Mouse (Mus musculus) forebrain, embryonic 14.5 days (tissue): ENCODE measurements around the gene Rhebl1. TPM values are rescaled to one million over a fixed set of nuclear protein-coding genes. Genes with fewer than 3 reads are reported as not detected.

Source experiments
- polyA plus RNA-seq: library from polyadenylated mRNA; unstranded; fragments of >200 nt; fragmentation: Nextera tagmentation; extraction: Ambion mirVana; gene quantifications from 2 replicates; pipeline ENCODE4 v1.2.1, GENCODE M21; 2014

The Rhebl1 gene
- polyA plus RNA-seq, 1 experiment from 2014 or later = 30.3 TPM

Other genes with a start within 250 kb of the Rhebl1 start
- gene Ddx23, start 231.6 kb downstream of the Rhebl1 start, polyA plus RNA-seq = 18.2 and 24.3 TPM in 2 replicates
- 6.3 and 6.8 TPM in 2 replicates for gene Rnd1, start 217.1 kb downstream of the Rhebl1 start, polyA plus RNA-seq
- 3.2 and 3.3 TPM in 2 replicates for gene Ccdc65, start 186.3 kb downstream of the Rhebl1 start, polyA plus RNA-seq
- 2.6 and 3.8 TPM in 2 replicates for gene Fkbp11, start 166.3 kb downstream of the Rhebl1 start, polyA plus RNA-seq
- 31.7 and 41.4 TPM in 2 replicates for gene Arf3, start 131.3 kb downstream of the Rhebl1 start, polyA plus RNA-seq
- gene Wnt10b, start 116.4 kb downstream of the Rhebl1 start, polyA plus RNA-seq = not detected in 2 replicates
- gene Wnt1, start 104.7 kb downstream of the Rhebl1 start, polyA plus RNA-seq = 0.56 TPM in 1 of 2 replicates, not detected in the other
- gene Ddn, start 85.0 kb downstream of the Rhebl1 start, polyA plus RNA-seq = 0.33 and 0.57 TPM in 2 replicates
- gene Prkag1, start 63.0 kb downstream of the Rhebl1 start, polyA plus RNA-seq = 82.1 and 87.3 TPM in 2 replicates
- gene Kmt2d, start 23.3 kb downstream of the Rhebl1 start, polyA plus RNA-seq = 8.0 and 12.2 TPM in 2 replicates
- 0.18 and 0.36 TPM in 2 replicates for gene Dhh, start 4.0 kb upstream of the Rhebl1 start, polyA plus RNA-seq
- gene Lmbr1l, start 23.7 kb upstream of the Rhebl1 start, polyA plus RNA-seq = 10.9 TPM in 2 replicates
- gene Tuba1b, start 40.0 kb upstream of the Rhebl1 start, polyA plus RNA-seq = 1,499 and 1,719 TPM in 2 replicates
- not detected in 2 replicates for gene Gm49450, start 59.0 kb upstream of the Rhebl1 start, polyA plus RNA-seq
- gene Tuba1a, start 59.2 kb upstream of the Rhebl1 start, polyA plus RNA-seq = 18,182 and 18,289 TPM in 2 replicates
- gene Tuba1c, start 135.4 kb upstream of the Rhebl1 start, polyA plus RNA-seq = 56.7 and 93.1 TPM in 2 replicates
- 0.84 and 1.0 TPM in 2 replicates for gene Prph, start 160.6 kb upstream of the Rhebl1 start, polyA plus RNA-seq
- 11.0 and 13.6 TPM in 2 replicates for gene Troap, start 180.0 kb upstream of the Rhebl1 start, polyA plus RNA-seq
- not detected in 2 replicates for gene C1ql4, start 193.3 kb upstream of the Rhebl1 start, polyA plus RNA-seq
- 0.14 and 0.36 TPM in 2 replicates for gene Dnajc22, start 198.6 kb upstream of the Rhebl1 start, polyA plus RNA-seq
- 38.6 and 39.0 TPM in 2 replicates for gene Spats2, start 231.4 kb upstream of the Rhebl1 start, polyA plus RNA-seq